Mouse (Mus musculus): ENCODE measurements at regions not wholly inside any gene's neighbourhood (a gene's known extent, or its start where the extent isn't known, plus 50 kb on each side); places are given as distances from the start of the nearest gene placed in this dataset.

GRCm38 (mm10) chr13:56021716-56022115, 114.4 kb downstream of the H2afy start:
- no peak for ATAC-seq (replicated peaks; ENCODE audit: poor library complexity, severe bottlenecking)

- ATAC-seq (replicated peaks; ENCODE audit: poor library complexity, severe bottlenecking), result peak; percentile 56
Observed at GRCm38 (mm10) chr13:56014006-56014405, 122.2 kb downstream of the H2afy start.

- ATAC-seq (replicated peaks; ENCODE audit: poor library complexity, severe bottlenecking), result no peak
Observed at GRCm38 (mm10) chr13:56010416-56010815, 125.7 kb downstream of the H2afy start.

GRCm38 (mm10) chr13:56006827-56007226, 129.3 kb downstream of the H2afy start:
- no peak for ATAC-seq (replicated peaks; ENCODE audit: poor library complexity, severe bottlenecking)

- ATAC-seq (replicated peaks; ENCODE audit: poor library complexity, severe bottlenecking), result no peak
Observed at GRCm38 (mm10) chr13:56005746-56006145, 130.4 kb downstream of the H2afy start.

GRCm38 (mm10) chr13:56003724-56004393, 132.3 kb downstream of the H2afy start:
- peak; percentile 80 for ATAC-seq (replicated peaks; ENCODE audit: poor library complexity, severe bottlenecking)

GRCm38 (mm10) chr13:55995255-55995654, 140.9 kb downstream of the H2afy start:
- no peak for ATAC-seq (replicated peaks; ENCODE audit: poor library complexity, severe bottlenecking)

- no peak for ATAC-seq (replicated peaks; ENCODE audit: poor library complexity, severe bottlenecking)
Observed at GRCm38 (mm10) chr13:55994460-55994859, 141.7 kb downstream of the H2afy start.

- ATAC-seq (replicated peaks; ENCODE audit: poor library complexity, severe bottlenecking), result no peak
Observed at GRCm38 (mm10) chr13:55992699-55993098, 143.5 kb downstream of the H2afy start.

- ATAC-seq (replicated peaks; ENCODE audit: poor library complexity, severe bottlenecking), result no peak
Observed at GRCm38 (mm10) chr13:55991216-55991615, 144.9 kb downstream of the H2afy start.

- ATAC-seq (replicated peaks; ENCODE audit: poor library complexity, severe bottlenecking), result no peak
Observed at GRCm38 (mm10) chr13:55990186-55990585, 146.0 kb downstream of the H2afy start.

- no peak for ATAC-seq (replicated peaks; ENCODE audit: poor library complexity, severe bottlenecking)
Observed at GRCm38 (mm10) chr13:55989401-55989800, 146.8 kb downstream of the H2afy start.

- peak; percentile 32; the same call in 1 of the 2 replicates for ATAC-seq (replicated peaks; ENCODE audit: poor library complexity, severe bottlenecking)
Observed at GRCm38 (mm10) chr13:55985396-55985795, 149.4 kb upstream of the Pitx1 start.

GRCm38 (mm10) chr13:55984772-55985171, 148.8 kb upstream of the Pitx1 start:
- no peak for ATAC-seq (replicated peaks; ENCODE audit: poor library complexity, severe bottlenecking)

GRCm38 (mm10) chr13:55983851-55984250, 147.9 kb upstream of the Pitx1 start:
- no peak for ATAC-seq (replicated peaks; ENCODE audit: poor library complexity, severe bottlenecking)

GRCm38 (mm10) chr13:55981041-55981440, 145.0 kb upstream of the Pitx1 start:
- no peak for ATAC-seq (replicated peaks; ENCODE audit: poor library complexity, severe bottlenecking)

- ATAC-seq (replicated peaks; ENCODE audit: poor library complexity, severe bottlenecking), result peak; percentile 55; the same call in 1 of the 2 replicates
Observed at GRCm38 (mm10) chr13:55977902-55978301, 141.9 kb upstream of the Pitx1 start.

GRCm38 (mm10) chr13:55976911-55977381, 141.0 kb upstream of the Pitx1 start:
- ATAC-seq (replicated peaks; ENCODE audit: poor library complexity, severe bottlenecking), result no peak

- peak; percentile 59 for ATAC-seq (replicated peaks; ENCODE audit: poor library complexity, severe bottlenecking)
Observed at GRCm38 (mm10) chr13:55974105-55974504, 138.1 kb upstream of the Pitx1 start.

GRCm38 (mm10) chr13:55970687-55971086, 134.7 kb upstream of the Pitx1 start:
- no peak for ATAC-seq (replicated peaks; ENCODE audit: poor library complexity, severe bottlenecking)

- ATAC-seq (replicated peaks; ENCODE audit: poor library complexity, severe bottlenecking), result no peak
Observed at GRCm38 (mm10) chr13:55969473-55969872, 133.5 kb upstream of the Pitx1 start.

- no peak for ATAC-seq (replicated peaks; ENCODE audit: poor library complexity, severe bottlenecking)
Observed at GRCm38 (mm10) chr13:55967151-55967550, 131.2 kb upstream of the Pitx1 start.
